In genomic region chr1:52866007-52866406, GRCm38 (mm10) we compare ENCODE assay signal across 25 mouse cellular contexts.
"Had no signal": no experiment of that assay in that cellular context is flagged by ENCODE, and none has a peak within 500 bp of the region (broad histone marks: within the 10 kb centered on the region; RNA-seq: fewer than 3 reads in every experiment).

No protein-coding gene starts in this region.

- H3K9me3 ChIP-seq: embryonic facial prominence, embryonic 10.5 days; embryonic facial prominence, embryonic 12.5 days; embryonic facial prominence, embryonic 13.5 days; embryonic facial prominence, embryonic 15.5 days; forebrain, embryonic 10.5 days; forebrain, embryonic 12.5 days; forebrain, embryonic 13.5 days; forebrain, embryonic 15.5 days had no signal

- H3K9ac ChIP-seq: embryonic facial prominence, embryonic 12.5 days; embryonic facial prominence, embryonic 13.5 days; embryonic facial prominence, embryonic 15.5 days; forebrain, embryonic 12.5 days; forebrain, embryonic 13.5 days; forebrain, embryonic 15.5 days; forebrain, postnatal 0 days had no signal

- H3K4me3 ChIP-seq: embryonic facial prominence, embryonic 10.5 days; embryonic facial prominence, embryonic 12.5 days; embryonic facial prominence, embryonic 13.5 days; embryonic facial prominence, embryonic 15.5 days; erythroblast, embryonic 14.5 days; forebrain, embryonic 10.5 days; forebrain, embryonic 12.5 days; forebrain, embryonic 13.5 days; forebrain, embryonic 15.5 days; gastrocnemius, adult 2 months; heart, adult 2 months had no signal

- H3K4me1 ChIP-seq: embryonic facial prominence, embryonic 10.5 days; embryonic facial prominence, embryonic 12.5 days; embryonic facial prominence, embryonic 13.5 days; embryonic facial prominence, embryonic 15.5 days; forebrain, embryonic 10.5 days; forebrain, embryonic 12.5 days; forebrain, embryonic 13.5 days; forebrain, embryonic 15.5 days had no signal

- H3K27ac ChIP-seq: embryonic facial prominence, embryonic 10.5 days; embryonic facial prominence, embryonic 12.5 days; embryonic facial prominence, embryonic 13.5 days; embryonic facial prominence, embryonic 15.5 days; forebrain, embryonic 10.5 days; forebrain, embryonic 12.5 days; forebrain, embryonic 13.5 days; forebrain, embryonic 15.5 days; gastrocnemius, adult 2 months; heart, adult 2 months had no signal

- DNase-seq: cerebellum, adult 9-10 months; cerebellum, adult 9-11 months; cerebellum, postnatal 10 days; cerebellum, postnatal 14 days; cerebellum, postnatal 25 days; cerebellum, postnatal 36 days; embryo, embryonic 11 days; forebrain, postnatal 0 days; gastrocnemius, adult 2 months; gastrocnemius, postnatal 10 days; gastrocnemius, postnatal 14 days; gastrocnemius, postnatal 25 days; gastrocnemius, postnatal 36 days; heart, adult 11 months; heart, adult 18-20 months; heart, adult 2 months had no signal

- H3K27me3 ChIP-seq: embryonic facial prominence, embryonic 12.5 days; embryonic facial prominence, embryonic 13.5 days; embryonic facial prominence, embryonic 15.5 days; forebrain, embryonic 12.5 days; forebrain, embryonic 13.5 days; forebrain, embryonic 15.5 days had no signal

- H3K36me3 ChIP-seq: embryonic facial prominence, embryonic 12.5 days; forebrain, embryonic 10.5 days; forebrain, embryonic 12.5 days; forebrain, embryonic 15.5 days had no signal
